Mouse (Mus musculus) forebrain, embryonic 11.5 days (tissue): Measurements from ENCODE around the gene Atp13a2. TPM values are rescaled to one million over a fixed set of nuclear protein-coding genes. Genes with fewer than 3 reads are reported as not detected.

Source experiments
- ATAC-seq: fragments of 200-750 bp; cut with Nextera tagmentation; replicated peaks from 2 replicates; pipeline ENCODE4 v1.8.0; 2017; ENCODE audit warnings: moderate TSS enrichment; ENCODE audit not compliant: low FRiP score
- DNase-seq: peaks from one replicate; pipeline ENCODE4 v3.0.0-alpha.2; 2017; ENCODE audit warnings: low spot score
- H3K27ac ChIP-seq: fragments of 300-500 bp; sonication (generic); 2 replicates; pipeline ENCODE4 v1.5.1; 2014; ENCODE audit warnings: low read depth, low read length
- H3K27me3 ChIP-seq: fragments of 300-500 bp; sonication (generic); 2 replicates; pipeline ENCODE4 v1.6.1; 2014; ENCODE audit warnings: mild to moderate bottlenecking, low read length, mixed read lengths; ENCODE audit not compliant: control insufficient read depth, insufficient read depth
- H3K36me3 ChIP-seq: fragments of 300-500 bp; sonication (generic); 2 replicates; pipeline ENCODE4 v1.6.1; 2014; ENCODE audit warnings: mild to moderate bottlenecking, low read length, moderate library complexity, mixed read lengths; ENCODE audit not compliant: control insufficient read depth, insufficient read depth
- H3K4me1 ChIP-seq: fragments of 300-500 bp; sonication (generic); replicated peaks from 2 replicates; pipeline ENCODE4 v1.6.1; 2014; ENCODE audit warnings: low read length, mixed read lengths; ENCODE audit not compliant: control insufficient read depth, insufficient read depth
- H3K4me2 ChIP-seq: fragments of 300-500 bp; sonication (generic); 2 replicates; pipeline ENCODE4 v1.6.1; 2014; ENCODE audit warnings: low read depth, mild to moderate bottlenecking, low read length, moderate library complexity, mixed read lengths; ENCODE audit not compliant: severe bottlenecking
- H3K4me3 ChIP-seq: fragments of 300-500 bp; sonication (generic); 2 replicates; pipeline ENCODE4 v1.5.1; 2014; ENCODE audit warnings: low read depth, low read length
- H3K9ac ChIP-seq: fragments of 300-500 bp; sonication (generic); 2 replicates; pipeline ENCODE4 v1.6.1; 2014; ENCODE audit warnings: low read length
- H3K9me3 ChIP-seq: fragments of 300-500 bp; sonication (generic); 2 replicates; pipeline ENCODE4 v1.6.1; 2016; ENCODE audit warnings: low read length, mixed read lengths; ENCODE audit not compliant: control insufficient read depth
- WGBS: fragments of 180-500 bp; shearing (Covaris S2); extraction: QIAGEN DNeasy Blood & Tissue Kit; methylation state at CpG from one replicate; pipeline ENCODE4 v1.1.7; 2014; 5-methylcytosine and 5-hydroxymethylcytosine counted together
- polyA plus RNA-seq: library from polyadenylated mRNA; unstranded; fragments of >200 nt; fragmentation: Nextera tagmentation; extraction: Ambion mirVana; gene quantifications from 2 replicates; pipeline ENCODE4 v1.2.1, GENCODE M21; 2014

The Atp13a2 gene
- polyA plus RNA-seq, 1 experiment from 2014 or later, result 51.2 TPM

DNA sequence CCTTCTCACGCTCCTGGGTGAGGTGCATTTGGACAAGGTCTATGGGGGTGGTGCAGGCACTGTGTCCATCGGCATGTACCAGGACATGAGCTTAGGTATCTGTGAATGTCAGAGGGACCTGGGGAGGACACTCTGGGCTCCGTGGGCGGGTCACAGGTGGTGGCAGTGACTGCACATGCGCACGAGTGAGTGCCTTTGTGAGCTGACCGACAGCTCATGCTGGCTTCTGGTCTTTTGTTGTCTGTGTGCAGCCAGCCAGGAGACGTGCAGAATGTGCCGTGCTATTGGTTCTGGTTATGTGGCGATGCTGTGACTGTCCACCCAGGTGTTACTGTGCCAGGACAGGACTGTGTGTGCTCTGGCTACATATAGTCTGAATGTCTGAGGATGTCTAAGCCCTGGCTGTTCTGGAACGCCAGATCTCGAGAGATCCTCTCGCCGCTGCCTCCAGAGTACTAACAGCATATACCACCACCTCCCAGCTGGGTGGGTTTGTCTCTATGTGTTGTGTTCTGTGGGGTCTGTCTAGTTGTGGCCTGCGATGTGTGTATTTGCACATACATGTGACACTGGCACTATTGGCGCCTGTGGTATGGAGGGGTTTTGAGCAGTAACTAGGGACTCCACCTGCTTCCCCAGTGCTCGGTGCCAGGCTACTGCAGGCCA is 62.3 kb downstream of the Atp13a2 start:
- no peak overlapping the region; the same call in 1 of the 2 replicates for H3K4me3 ChIP-seq
- no peaks in the 10 kb centered on the region for H3K36me3 ChIP-seq
- peak overlapping the region; percentile 40 for H3K4me2 ChIP-seq
- H3K9ac ChIP-seq, result peak overlapping the region; percentile 39
- DNase-seq (no peak), ATAC-seq (peak; percentile 19)
- 37% methylated on average over 17 of the region's 17 CpGs for WGBS
- peaks cover 50% of the 10 kb centered on the region for H3K4me1 ChIP-seq
- peak overlapping the region; percentile 97 for H3K27ac ChIP-seq
- no peaks in the 10 kb centered on the region for H3K27me3 ChIP-seq
- H3K9me3 ChIP-seq, result no peaks in the 10 kb centered on the region

DNA sequence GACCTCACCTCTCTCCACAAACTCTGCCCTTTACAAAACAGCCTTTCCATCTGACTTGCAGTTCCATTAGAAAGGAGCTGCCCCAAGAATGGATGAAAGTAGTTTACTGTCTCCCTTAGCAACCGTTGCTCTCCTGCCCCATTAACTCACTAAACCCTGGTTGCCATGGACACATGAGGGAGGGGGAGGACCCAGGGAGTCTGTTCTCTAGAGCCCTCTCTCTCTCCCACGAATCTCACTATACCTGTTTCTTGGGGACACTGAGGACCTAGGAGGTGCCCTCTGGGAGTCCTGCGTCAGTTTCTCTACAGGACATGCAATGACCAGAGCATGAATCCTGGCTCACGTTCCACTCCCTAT is 62.8 kb downstream of the Atp13a2 start:
- H3K4me3 ChIP-seq, result no peak overlapping the region; the same call in 1 of the 2 replicates

DNA sequence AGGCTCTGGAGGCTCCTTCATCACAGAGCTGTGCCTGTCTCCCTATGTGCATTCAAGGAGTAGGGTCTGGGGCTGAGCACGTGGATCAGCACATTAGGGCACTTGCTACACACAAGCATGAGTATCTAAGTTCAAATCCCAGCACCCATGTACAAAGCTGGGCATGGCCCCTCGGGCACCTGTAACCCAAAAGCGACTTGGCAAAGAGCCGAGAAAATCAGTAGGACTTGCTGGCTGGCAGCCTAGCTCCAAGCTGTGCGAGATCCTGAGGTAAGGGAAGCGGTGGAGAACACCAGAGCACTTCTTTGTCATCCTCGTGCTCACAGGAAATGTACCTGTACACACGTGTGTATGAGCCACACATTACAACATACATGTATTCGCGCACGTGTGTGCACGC is 65.8 kb downstream of the Atp13a2 start:
- DNase-seq (no peak), ATAC-seq (no peak)
- H3K4me2 ChIP-seq, result peak overlapping the region; percentile 0; the same call in 1 of the 2 replicates
- no peaks in the 10 kb centered on the region for H3K9me3 ChIP-seq
- H3K4me1 ChIP-seq, result peaks cover 52% of the 10 kb centered on the region
- H3K4me3 ChIP-seq, result no peak overlapping the region
- no peaks in the 10 kb centered on the region for H3K27me3 ChIP-seq
- H3K36me3 ChIP-seq, result no peaks in the 10 kb centered on the region
- WGBS, result 80% methylated on average over 12 of the region's 12 CpGs
- peak overlapping the region; percentile 47; the same call in 1 of the 2 replicates for H3K9ac ChIP-seq
- H3K27ac ChIP-seq, result peak overlapping the region; percentile 79

More for the DNA sequence above, 62.8 kb downstream of the Atp13a2 start:
- Histone ChIP-seq H3K9me3 (no peaks in the 10 kb centered on the region), H3K27ac (peak overlapping the region; percentile 97), H3K9ac (peak overlapping the region; percentile 39), H3K4me1 (peaks cover 54% of the 10 kb centered on the region), H3K27me3 (no peaks in the 10 kb centered on the region), H3K36me3 (no peaks in the 10 kb centered on the region), H3K4me2 (peak overlapping the region; percentile 40)
- peak; percentile 86 for DNase-seq
- 18% methylated on average over 4 of the region's 4 CpGs for WGBS
- peak; percentile 68 for ATAC-seq

DNA sequence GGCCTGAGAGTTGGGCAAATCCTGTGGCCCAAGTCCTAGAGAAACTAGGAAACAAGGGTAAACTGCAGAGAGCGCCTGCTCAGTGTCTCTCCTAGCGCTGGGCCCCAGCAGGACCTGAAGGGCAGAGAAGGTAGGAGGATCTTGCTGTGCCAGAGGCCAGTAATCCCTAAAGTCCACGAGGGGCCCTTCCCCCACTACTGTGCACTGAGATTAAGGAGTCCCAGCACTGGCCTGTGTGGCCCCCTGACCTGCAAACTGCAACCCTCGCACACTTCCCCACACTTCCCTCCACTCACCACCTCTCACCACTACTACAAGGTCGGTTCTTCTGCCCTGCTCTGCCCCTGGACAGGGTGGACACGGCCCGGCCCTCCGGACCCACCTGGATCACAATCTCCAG is 66.5 kb downstream of the Atp13a2 start:
- Histone ChIP-seq H3K4me2 (peak overlapping the region; percentile 33; the same call in 1 of the 2 replicates), H3K36me3 (no peaks in the 10 kb centered on the region), H3K9ac (peak overlapping the region; percentile 47), H3K27me3 (no peaks in the 10 kb centered on the region), H3K27ac (peak overlapping the region; percentile 79), H3K9me3 (no peaks in the 10 kb centered on the region), H3K4me1 (peaks cover 52% of the 10 kb centered on the region), H3K4me3 (peak overlapping the region; percentile 10; the same call in 1 of the 2 replicates)
- DNase-seq (no peak), ATAC-seq (no peak)
- 19% methylated on average over 8 of the region's 8 CpGs for WGBS

DNA sequence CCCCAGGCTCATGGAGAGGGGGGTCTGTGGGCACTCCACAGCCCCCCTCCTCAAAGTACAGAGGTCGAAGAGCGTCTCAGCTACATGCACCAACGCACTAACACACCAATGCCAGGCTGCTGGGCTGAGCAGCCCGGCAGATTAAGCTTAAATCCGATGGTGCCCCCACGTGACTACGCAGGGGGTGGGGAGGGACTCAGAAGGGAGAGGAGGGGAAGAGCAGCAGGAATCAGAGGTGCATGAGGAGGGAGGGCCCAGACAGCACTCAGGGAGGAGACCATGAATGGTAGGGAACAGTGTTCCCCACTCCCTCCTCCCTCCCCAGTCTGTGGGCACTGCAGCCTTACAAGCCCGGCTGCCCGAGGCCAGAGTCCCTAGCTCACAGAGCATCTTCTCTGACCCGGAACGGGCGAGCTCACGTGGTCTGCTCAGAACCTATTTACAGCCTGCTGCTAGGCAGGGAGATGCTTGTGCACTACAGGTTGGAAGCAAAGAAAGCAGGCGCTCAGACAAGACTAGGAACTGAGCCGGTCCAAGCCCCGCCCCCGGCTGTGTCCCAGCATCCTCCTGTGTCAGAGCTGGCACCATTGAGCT is 67.0 kb downstream of the Atp13a2 start:
- Histone ChIP-seq H3K9ac (peak overlapping the region; percentile 47), H3K27me3 (no peaks in the 10 kb centered on the region), H3K4me1 (peaks cover 47% of the 10 kb centered on the region), H3K36me3 (no peaks in the 10 kb centered on the region), H3K27ac (peak overlapping the region; percentile 79), H3K4me2 (peak overlapping the region; percentile 33), H3K4me3 (0 out of 2 replicates have a peak overlapping the region, but pooled peaks have one; percentile 0), H3K9me3 (no peaks in the 10 kb centered on the region)
- 6% methylated on average over 17 of the region's 17 CpGs for WGBS
- ATAC-seq (peak; percentile 63), DNase-seq (peak; percentile 77)

Other genes with a start within 250 kb of the Atp13a2 start
- gene Padi6, start 244.2 kb upstream of the Atp13a2 start, polyA plus RNA-seq, result 0.08 TPM in 1 of 2 replicates, not detected in the other
- gene Padi4, start 212.6 kb upstream of the Atp13a2 start, polyA plus RNA-seq, result 1.8 and 2.0 TPM in 2 replicates
- not detected in 2 replicates for gene Padi3, start 176.2 kb upstream of the Atp13a2 start, polyA plus RNA-seq
- 0.12 TPM in 1 of 2 replicates, not detected in the other for gene Padi1, start 141.1 kb upstream of the Atp13a2 start, polyA plus RNA-seq
- gene Padi2, start 80.5 kb upstream of the Atp13a2 start, polyA plus RNA-seq, result 0.23 and 1.3 TPM in 2 replicates
- gene Sdhb, start 25.7 kb upstream of the Atp13a2 start, polyA plus RNA-seq, result 375 and 401 TPM in 2 replicates
- gene Mfap2, start 23.5 kb downstream of the Atp13a2 start, polyA plus RNA-seq, result 263 and 298 TPM in 2 replicates
- 14.3 and 15.3 TPM in 2 replicates for gene Crocc, start 73.7 kb downstream of the Atp13a2 start, polyA plus RNA-seq
- gene Necap2, start 91.5 kb downstream of the Atp13a2 start, polyA plus RNA-seq, result 50.0 and 51.2 TPM in 2 replicates
- not detected in 2 replicates for gene Spata21, start 101.5 kb downstream of the Atp13a2 start, polyA plus RNA-seq
- gene Szrd1, start 152.9 kb downstream of the Atp13a2 start, polyA plus RNA-seq, result 22.9 and 26.1 TPM in 2 replicates
- gene Fbxo42, start 161.0 kb downstream of the Atp13a2 start, polyA plus RNA-seq, result 30.8 and 31.6 TPM in 2 replicates
- gene Rsg1, start 227.1 kb downstream of the Atp13a2 start, polyA plus RNA-seq, result 5.8 and 7.8 TPM in 2 replicates